Mouse (Mus musculus): ENCODE data around the gene Gatd1.
A peak's percentile ranks its signal among the peaks of the same experiment; 100 is the strongest.

Gatd1 gene

DNA sequence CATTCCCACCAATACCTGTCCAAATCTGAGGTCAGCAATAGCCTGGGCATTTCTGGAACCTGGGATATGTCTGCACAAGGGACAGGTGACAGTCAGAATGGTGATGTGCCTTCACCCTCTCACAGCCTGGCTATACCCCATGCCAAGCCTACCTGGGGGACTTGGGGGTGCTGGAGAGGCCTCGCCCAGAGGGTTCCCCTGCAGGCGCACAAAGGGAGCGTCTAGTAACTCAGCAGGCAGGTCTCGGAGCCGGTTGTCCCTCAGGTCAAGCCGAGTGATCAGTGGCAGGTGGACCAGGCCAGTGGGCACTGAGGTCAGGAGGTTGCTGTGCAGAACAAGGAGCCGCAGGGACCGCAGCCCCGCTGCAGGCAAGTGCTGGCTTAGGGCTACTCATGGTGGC lies 27.5 kb upstream of the Gatd1 start:
- DNase-seq (ENCODE audit: low spot score in 2 of 2), result no peak

DNA sequence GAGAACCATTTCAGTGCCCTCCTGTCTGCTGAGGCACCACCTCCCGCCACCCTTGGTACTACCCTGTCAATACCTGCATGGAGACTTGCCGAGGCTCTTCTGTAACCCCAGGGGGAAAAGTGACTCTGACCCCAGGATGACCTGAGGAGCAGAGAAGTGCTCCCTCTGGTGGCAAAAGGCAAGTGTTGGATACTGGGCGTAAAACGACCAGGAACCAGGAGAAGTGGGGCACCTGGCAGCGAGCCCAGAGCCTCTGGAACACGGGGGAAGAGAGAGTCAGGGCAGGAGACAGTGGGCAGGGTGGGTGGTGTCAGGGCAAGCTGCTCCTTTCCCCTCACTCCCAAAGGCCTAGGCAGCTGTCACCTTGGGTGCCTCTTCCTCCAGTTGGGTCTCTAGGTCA lies 26.7 kb upstream of the Gatd1 start:
- DNase-seq (ENCODE audit: low spot score in 2 of 2), result peak in 1 of 2 experiments; percentile 49

DNA sequence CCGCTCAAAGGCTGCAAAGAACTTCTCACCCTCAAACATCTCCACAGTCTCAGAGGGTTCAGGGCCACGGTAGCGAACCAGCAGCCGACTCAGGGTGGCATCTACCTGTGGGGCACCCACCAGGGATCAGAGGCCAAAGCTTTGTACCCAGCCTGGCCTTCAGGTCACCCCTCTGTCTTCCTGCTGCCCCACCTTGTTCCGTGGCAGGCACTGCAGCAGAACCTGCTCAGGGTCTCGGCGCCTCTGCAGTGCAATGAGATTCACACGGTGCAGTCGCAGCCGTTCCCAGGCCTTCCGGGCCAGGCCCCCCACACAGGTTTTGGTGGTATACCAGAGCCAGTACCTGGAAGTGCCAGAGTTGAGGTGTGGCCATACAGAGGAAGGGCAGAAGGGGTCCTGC lies 25.9 kb upstream of the Gatd1 start:
- DNase-seq (ENCODE audit: low spot score in 2 of 2), result no peak

DNA sequence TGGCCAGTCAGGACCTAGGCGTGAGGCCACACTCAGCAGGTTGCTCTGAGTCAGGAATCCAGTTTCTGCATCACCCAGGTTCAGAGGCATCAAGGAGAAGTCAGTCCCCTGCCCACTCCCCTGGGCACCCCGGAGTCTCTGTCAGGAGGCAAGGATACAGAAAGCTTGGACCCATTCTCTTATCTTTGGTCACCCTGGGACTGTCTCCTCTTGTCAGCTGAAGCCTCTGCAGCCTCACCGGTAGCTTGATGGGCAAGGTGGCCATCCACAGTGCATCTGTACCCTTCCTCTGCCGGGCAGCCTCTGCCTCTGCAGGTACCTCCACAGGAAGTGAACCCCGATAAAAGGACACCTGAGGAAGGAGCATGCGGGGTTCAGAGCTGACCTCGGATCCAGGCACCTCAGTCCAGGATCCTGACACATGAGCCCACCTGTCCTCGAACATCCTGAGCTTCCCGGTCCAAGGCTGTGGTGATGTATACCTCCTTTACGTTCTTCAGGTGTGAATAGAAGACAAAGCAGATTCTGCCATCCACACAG lies 25.3 kb upstream of the Gatd1 start:
- no peak for DNase-seq (ENCODE audit: low spot score in 2 of 2)

DNA sequence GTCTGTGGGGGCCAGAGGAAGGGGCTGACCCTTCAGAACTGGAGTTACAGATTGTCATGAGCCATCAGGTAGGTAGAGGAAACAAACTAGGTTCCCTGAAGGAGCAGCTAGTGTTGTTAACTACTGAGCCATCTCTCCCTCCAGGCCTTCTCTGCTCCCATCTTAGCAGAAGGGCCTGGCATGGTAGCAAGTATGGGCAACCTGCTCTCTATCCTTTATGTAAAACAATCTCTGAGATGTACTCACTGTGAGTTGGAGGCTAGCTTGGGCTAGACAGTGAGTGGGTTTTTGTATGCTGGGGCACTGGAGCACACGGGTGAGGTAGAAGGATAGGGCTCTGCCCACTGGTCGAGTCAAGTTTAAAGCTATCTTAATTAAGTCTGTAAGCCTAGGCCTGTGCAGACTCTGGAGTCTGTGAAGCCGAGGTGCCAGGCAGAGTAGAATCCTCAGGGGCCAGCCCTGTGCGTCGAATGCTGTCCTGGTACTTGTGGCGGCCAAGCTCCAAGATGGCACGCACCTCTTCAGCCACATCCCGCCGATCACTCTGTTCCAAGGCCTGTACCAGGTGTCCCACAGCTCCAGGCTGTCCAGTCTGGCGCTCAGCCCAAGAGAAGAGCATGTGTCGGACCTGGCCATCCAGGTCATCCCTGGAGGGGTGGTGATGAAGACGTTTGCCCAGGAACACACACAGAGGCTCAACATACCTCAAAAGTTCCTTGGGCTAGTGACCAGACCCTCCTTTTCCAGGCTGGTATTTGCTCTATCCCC lies 24.4 kb upstream of the Gatd1 start:
- no peak for DNase-seq (ENCODE audit: low spot score in 2 of 2)

DNA sequence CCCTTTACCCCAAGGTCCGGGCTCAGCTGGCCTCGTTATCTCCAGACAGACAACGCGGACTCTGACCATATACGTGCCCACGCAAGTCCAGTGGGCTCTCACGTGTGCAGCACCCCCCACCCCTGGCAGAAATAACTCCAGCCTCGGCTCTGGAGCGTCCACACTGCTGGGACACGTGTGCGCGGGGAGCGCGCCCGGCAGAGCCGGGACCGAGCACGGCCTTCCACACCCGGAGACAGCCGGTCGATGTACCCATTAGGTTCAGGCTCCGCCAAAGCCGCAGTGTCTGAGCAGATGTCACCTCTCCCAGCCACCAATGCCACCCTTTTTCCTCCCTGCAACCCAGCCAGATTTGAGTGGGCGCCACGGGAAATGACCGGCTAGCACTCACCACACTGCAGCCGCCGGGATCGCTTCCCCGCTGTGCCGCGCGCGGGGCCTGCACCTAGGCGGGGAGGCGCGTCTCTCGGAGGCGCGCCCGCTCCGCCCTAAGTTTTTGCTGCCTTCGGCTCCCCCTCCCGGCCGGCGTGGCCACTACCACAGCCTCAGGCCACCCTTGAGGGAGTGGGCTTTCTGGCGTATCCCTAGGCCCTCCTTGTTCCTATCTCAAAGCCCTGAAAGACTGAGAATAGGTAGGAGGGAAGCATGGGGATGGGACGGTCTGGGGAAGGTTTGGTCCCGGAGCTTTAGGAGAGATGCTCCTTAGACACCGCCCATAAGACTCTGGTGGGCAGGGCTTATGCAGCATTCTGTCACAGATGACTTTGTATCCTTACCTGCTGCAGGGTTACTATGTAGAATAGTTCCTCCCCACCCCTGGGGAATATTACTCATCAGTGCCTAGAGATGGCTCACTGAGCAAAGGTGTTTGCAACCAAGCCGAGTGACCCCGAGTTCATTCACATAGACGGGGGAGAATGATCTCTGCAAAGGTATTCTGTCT lies 23.5 kb upstream of the Gatd1 start, which contains the start of gene Slc25a22:
Gene Slc25a22, minus strand, starts transcription at position 715 of the 943 bp plus-strand sequence.
- peak; percentile 83 to 85 for DNase-seq (ENCODE audit: low spot score in 2 of 2)

DNA sequence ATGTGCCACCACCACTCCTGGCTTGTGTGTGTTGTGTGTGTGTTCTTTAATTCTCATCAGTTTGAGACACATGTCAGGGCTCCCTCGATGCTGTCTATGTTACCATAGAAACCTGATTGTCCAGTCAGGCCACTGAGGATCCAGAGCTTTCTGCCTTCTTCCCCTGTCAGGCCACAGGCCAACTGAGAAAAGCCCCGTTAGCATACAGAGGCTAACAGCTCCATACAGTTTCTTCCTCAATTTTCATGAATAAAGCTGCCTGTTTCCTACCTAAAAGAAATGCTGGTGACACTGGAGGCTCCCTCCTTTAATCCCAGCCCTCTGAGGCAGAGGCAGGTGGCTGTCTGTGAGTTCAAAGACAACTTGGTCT lies 22.6 kb upstream of the Gatd1 start:
- no peak for DNase-seq (ENCODE audit: low spot score in 2 of 2)

DNA sequence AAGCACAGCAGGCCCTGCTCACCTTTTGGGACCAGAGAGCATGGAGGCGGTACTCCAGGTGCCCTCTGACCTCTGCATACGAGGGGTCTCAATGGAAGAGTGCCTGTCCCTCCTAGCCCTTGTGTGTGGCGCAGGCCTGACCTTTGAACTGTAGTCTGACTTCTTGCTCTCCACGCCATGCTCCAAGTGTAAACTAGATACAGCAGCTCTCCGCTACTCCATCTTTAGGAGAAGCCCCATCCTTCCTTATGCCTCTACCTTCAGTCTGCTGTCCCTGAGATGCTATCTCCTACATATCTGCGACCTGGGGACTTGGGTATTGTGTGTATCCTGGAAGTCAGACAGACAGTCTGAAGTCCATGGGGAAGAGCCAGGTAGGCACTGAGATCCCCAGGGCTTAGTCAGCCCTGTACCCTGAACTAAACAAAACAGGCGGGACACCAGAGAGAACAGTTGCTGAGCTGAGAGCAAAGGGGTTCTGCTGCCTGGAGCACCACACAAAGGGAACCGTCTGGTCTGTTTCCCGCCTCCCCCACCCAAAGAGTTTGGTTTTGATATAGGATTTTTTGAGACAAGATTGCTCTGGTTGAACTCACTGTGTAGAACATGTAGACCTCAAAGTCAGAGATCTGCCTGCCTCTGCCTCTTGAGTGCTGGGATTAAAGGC lies 22.1 kb upstream of the Gatd1 start:
- DNase-seq (ENCODE audit: low spot score in 2 of 2), result no peak

DNA sequence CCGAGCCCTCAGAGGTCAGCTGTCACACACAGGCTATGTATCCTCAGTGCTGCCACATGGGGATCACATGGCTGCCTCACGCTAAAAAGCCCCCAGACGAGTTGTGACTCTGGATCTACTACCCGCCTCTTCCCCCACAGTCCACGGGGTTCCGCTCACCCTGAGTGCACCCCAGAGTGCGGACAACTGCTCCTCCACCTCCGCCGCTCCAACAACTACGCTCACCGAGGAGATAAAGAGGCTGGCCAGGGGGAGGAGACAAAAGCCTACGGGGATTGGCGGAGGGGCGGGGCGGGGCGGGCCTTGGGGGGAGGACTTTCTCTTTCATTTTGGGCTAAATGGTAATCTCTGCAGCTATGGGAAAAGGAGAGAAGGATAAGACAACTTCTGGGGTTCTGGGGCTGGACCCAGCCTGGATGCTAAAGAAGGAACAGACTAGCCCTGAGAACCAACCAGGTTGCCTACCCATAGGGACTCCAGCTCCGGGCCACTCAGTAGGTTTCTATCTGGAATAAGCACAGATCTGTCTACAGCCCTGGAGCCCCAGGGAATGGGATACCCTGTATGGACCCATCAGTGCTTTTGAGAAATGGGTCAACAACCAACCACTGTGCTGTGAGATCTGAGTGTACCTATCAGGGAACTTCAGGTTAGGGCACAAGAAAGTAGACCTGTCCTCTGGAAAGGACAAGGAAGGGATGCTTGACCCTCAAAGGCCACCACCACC lies 21.4 kb upstream of the Gatd1 start:
- peak in 1 of 2 experiments; percentile 52 for DNase-seq (ENCODE audit: low spot score in 2 of 2)

DNA sequence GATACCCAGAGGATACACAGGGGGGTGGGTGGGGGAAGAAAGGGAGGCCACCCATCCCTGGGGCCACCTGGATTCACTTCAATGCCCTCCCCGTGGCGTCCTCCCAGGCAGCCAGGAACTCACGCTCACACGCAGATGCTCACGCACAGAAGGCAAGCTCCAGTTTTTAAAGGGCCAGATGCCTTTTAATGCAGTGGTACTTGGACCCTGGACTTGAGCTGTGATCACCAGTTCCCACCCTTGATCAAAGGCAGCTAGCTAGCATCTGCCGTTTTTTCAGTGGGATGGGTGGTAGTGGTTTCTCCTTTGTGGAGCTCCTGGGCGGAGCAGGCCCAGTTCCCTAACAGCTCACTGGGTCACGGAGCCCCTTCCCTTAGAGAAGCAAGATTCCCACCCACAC lies 20.5 kb upstream of the Gatd1 start:
- DNase-seq (ENCODE audit: low spot score in 2 of 2), result peak; percentile 70 to 80

DNA sequence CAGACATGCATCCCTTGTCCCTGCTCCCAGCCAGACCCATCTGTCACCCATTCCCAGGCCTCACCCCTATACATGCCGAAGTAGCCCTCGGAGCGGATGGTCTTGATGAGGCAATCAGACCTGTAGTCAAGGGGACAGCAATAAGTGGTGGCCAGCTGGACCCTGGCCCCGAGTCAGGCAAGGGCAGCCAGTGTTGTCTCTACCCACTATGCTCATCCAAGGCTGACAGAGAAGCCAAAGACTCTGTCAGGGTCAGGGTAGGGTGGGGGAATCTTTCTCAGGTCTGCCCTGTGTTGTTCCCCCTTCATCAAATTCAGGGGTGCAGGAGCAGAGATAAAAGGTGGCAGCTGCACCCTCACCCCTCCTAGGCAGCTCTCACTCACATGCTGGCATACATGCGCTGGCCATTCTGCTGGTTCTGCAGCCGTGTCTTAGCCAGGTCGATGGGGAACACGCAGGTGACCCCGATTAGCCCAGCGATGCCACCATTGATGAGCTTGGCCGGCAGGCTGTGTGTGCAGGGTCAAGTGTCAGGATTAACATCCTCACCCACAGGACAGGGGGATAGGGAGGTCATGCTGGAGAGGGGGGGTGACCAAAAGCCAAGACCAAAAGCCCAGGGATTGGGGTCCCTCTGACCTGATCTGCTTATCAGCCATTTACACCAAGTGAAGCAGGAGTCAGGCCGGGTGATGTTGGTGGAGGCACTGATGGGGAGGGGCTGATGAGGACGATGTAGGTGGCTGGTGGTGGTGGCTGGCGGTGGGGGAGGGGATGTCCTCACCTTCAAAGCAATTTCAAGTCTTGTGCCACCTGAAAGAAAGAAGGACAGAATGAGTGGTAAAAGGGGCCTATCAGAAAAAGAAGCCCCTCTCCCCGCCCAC lies 19.8 kb upstream of the Gatd1 start:
- DNase-seq (ENCODE audit: low spot score in 2 of 2), result no peak

DNA sequence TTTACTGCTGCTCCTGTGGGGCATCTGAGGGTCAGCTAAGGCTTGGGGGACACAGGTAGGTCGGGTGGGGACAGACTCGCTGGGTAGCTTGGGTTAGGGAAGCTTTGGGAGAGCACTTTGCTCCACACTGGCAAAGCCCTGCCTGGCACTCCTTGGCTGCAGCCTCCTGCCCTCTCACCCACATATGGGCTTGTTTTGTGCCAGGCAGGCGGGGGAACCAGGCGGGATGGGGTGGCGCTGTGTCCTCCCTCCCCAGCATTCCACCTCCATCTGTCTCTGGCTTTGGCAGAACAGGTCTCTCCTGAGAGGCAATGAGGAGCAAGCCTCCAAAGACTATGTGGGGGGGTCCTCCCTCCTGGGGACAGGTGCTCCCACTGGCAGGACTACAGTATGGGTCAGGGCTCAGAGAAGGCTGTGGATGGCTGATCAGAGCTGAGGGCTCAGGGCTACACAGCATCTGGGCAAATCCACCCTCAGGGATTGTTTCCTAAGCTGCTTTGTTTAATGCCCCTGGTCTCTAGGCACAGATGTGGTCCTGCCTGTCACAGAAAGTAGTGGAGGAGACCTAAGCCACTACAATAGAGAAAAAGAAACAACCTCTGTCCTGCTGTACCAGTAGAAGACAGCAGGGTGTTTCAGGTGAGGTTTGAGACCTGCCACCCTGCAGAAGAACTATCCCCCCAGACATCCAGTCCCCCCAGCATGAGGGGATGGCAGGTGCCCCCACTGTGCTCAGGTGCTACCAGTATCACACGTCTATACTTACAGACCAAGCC lies 19.0 kb upstream of the Gatd1 start:
- DNase-seq (ENCODE audit: low spot score in 2 of 2), result no peak

DNA sequence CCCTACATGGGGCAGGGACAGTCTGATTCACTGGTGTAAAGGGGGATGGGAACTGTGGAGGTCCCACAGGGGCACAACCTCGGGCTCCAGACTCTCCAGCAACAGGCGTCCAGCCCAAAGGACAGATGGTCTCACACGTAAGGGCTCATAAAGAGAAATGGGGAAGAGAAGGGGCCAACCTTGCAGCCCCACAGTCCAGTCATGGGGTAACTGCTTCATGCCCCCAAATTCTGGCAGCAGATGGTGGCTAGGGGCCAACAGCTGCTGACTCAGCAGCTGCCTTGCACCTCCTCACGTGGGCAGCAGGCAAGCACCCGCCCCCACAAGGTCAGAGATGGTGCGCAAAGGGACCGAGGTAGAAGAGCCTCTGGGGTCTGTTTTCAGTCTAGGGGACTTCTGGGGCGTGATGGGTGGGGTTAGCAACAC lies 18.3 kb upstream of the Gatd1 start:
- no peak for DNase-seq (ENCODE audit: low spot score in 2 of 2)

DNA sequence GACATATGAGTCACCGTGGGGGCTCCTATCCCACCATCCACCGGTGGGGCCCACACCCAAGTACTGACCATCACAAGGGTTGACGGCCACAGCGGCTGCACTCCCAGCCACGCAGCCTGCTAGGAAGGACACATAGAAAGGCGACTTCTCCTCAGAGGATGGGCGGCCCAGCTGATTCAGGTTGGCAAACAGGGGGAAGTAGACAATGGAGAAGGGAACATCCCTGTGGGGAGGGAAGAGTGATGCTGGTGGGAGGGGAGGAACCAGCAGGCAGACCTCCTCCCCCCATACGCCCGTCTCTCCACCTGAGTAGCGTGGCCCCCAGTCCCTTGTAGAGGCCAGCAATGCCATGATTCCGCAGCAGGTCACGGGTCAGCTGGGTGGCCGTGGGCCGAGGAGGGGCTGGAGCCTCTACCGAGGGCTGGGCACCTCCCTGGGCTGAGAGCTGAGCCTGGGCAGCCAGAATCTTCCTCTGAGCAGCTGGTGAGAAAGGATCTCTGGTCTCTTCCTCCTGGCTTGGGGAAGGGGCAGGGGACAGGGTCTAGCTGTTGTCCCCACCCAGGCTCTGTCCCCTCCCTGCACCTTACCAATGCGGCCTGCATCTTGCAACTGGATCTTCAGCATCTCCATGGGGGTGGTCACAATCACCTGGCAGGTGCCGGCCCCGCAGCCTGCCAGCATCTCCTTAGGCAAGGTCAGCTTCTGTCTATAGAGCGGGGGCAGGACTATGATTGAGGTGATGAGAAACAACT lies 17.7 kb upstream of the Gatd1 start:
- no peak for DNase-seq (ENCODE audit: low spot score in 2 of 2)

DNA sequence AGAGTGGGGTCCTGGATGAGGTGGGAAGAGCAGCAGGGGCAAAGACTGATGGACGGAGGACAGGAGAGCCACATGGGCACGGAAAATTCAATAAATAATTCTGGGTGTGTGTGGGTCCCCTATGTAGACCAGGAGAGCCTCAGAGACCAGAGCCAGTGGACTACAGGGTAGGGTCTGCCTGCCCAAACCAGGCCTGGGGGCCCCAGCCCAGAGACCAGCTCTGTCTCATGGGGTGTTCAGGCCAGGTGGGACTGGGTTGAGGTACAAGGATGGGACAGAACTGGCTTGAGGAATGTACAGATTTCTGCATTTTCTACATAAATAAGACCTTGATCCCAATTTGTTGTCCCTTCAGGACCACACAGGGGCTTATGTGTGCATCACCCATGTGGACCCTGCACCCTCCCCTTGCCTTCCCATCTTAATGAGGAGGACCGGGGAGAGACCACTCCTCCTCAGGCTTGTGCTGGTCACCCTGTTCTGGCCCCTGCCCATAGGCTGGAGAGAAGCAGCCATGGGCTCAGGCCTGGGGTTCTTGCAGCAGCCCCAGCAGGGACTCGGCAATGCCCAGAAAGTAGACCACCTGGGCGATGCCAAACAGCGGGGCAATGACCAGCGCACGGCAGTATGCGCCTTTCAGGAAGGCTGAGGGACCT lies 16.8 kb upstream of the Gatd1 start:
- no peak for DNase-seq (ENCODE audit: low spot score in 2 of 2)

DNA sequence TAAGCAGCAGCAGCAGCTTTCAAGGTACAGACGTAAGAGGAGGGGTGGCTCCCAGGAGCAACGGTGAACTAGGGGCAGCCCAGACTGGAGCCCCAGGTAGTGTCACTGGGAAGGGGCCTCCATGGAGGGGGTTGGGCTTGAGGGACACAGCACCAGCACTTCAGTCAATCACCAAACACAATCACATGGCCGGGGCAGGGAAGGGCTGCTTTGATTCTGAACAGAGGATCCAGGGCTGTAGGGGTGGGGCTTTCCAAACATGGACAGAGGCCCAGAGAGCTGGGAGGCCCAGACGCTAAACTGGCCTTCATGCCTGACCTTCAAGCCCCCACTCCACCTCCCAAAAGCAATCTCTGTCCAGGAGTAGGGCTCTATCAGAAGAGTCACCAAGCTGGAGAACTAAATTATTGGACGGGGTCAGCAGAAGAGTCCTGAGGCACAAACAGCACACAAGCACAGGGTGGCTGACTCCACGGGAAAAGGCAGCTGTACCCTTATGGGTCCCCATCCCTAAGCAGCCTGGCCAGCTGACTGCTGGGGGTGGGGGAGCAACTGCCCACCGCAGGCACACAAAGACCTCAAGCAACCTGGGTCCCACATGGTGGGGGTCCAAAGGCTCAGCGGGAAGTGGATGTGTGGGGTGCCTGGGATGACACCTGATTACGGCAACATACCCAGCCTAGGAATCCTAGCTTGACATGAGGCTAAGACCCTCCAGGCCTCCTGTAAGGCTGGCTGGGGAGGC lies 16.1 kb upstream of the Gatd1 start:
- DNase-seq (ENCODE audit: low spot score in 2 of 2), result no peak

DNA sequence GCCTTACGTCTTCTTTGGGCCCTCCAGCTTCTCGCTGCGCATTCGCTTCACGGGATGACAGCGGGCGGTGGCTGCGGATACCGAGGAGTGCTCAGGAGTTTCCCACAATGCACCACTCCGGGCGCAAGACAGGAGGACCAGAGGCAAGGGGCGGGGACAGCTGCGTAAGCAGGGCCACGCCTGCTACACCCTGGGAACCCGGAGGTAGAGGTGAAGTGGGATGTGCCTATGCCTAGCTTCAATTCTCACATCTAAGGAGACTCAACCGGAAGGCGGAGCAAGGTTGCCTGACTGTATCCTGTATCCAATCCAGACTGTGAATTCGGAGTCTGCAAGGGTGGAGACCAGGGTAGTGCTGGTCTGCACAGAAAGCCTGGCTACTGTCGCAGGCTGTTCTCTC lies 15.4 kb upstream of the Gatd1 start, which contains the start of gene Cend1:
Gene Cend1, minus strand, starts transcription at position 182 of the 400 bp plus-strand sequence.
- peak; percentile 92 to 93 for DNase-seq (ENCODE audit: low spot score in 2 of 2)

All from frontal cortex, postnatal 36 days (tissue).